Mouse (Mus musculus): ENCODE measurements around the gene Olfr194. TPM values are rescaled to one million over a fixed set of nuclear protein-coding genes. Genes with fewer than 3 reads are reported as not detected.
"Not testable (repeated sequence)": the region's sequence is repeated elsewhere in the genome, so short reads cannot be mapped to it uniquely, and the experiment has no call there.

The Olfr194 gene
- polyA plus RNA-seq (2015; fragmentation: Nextera tagmentation; extraction: Ambion mirVana) = not detected in 2 replicates

DNA sequence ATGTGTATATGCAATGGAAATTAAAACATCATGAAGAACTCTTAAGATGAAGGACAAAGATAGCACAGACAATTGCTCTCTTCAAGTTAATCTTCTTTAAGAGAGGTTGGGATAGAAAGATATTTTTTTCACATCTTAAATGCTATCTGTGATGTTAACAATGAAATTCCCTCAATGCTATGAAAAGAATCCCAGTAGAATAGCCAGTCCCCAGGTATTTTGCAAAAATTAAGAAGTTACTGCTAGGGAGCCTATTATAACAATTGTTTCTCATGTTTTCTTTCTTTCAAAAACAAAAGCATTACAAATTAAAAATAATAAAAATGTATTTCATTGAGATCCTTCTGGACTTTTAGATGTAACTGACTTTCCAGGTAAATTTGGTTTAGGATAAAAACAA is at the start of gene Olfr194:
TSS of gene Olfr194 (minus strand) at position 101 of the 400 bp plus-strand sequence.
- H3K27me3 ChIP-seq (replicated peaks; ENCODE audit: insufficient read depth, low read length) = no peaks in the 10 kb centered on the region
- H3K4me3 ChIP-seq (ENCODE audit: low read depth, low read length) = no peak within 1 kb of the TSS
- no peaks in the 10 kb centered on the region for H3K4me1 ChIP-seq (ENCODE audit: insufficient read depth, low read depth, low read length)
- no peak within 1 kb of the TSS for H3K4me2 ChIP-seq (replicated peaks; ENCODE audit: low read depth, low read length)
- H3K9ac ChIP-seq (replicated peaks; ENCODE audit: low read depth) = no peak within 1 kb of the TSS
- H3K27ac ChIP-seq (ENCODE audit: low read length) = no peak within 1 kb of the TSS
- TF ChIP-seq EP300 (IDR thresholded peaks at IDR 0.05) (no peak), CTCF (IDR thresholded peaks at IDR 0.05) (no peak)
- H3K9me3 ChIP-seq (ENCODE audit: low read length) = no peaks in the 10 kb centered on the region
- ATAC-seq (no peak), DNase-seq (ENCODE audit: low spot score) (no peak)
- H3K36me3 ChIP-seq (ENCODE audit: insufficient read depth, low read length) = no peaks in the 10 kb centered on the region

GRCm38 (mm10) chr16:59170354-59170753 is 49.5 kb upstream of the Olfr194 start, which contains the start of gene Olfr196:
Olfr196 (minus strand) TSS chr16:59170454.
- H3K36me3 ChIP-seq (ENCODE audit: insufficient read depth, low read length) = no peaks in the 10 kb centered on the region
- 51% methylated on average over 3 of the region's 3 CpGs for WGBS
- H3K27me3 ChIP-seq (replicated peaks; ENCODE audit: insufficient read depth, low read length) = no peaks in the 10 kb centered on the region
- no peak for ATAC-seq
- TF ChIP-seq EP300 (IDR thresholded peaks at IDR 0.05) = no peak
- TF ChIP-seq CTCF (IDR thresholded peaks at IDR 0.05) = no peak
- DNase-seq (ENCODE audit: low spot score) = no peak
- no peaks in the 10 kb centered on the region for H3K9me3 ChIP-seq (ENCODE audit: low read length)
- no peak within 1 kb of the TSS for H3K4me3 ChIP-seq (ENCODE audit: low read depth, low read length)
- no peak within 1 kb of the TSS for H3K9ac ChIP-seq (replicated peaks; ENCODE audit: low read depth)
- H3K27ac ChIP-seq (ENCODE audit: low read length) = no peak within 1 kb of the TSS
- H3K4me1 ChIP-seq (ENCODE audit: insufficient read depth, low read depth, low read length) = no peaks in the 10 kb centered on the region
- no peak within 1 kb of the TSS for H3K4me2 ChIP-seq (replicated peaks; ENCODE audit: low read depth, low read length)

DNA sequence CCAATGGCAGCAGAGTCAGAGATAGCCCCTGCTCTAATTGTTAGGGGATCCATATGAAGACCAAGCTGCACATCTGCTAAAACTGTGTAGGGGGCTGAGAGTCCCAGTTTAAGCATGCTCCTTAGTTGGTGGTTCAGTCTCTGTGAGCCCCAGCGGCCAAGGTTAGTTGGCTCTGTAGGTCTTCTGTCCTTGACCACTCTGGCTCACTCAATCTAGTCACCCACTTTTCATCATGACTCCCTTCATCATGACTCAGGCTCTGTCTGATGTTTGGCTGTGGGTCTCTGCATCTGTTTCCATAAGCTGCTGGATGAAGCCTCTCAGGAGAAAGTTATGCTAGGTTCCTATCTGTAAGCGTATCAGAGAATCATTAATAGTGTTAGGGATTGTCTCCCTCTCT is 31.1 kb upstream of the Olfr194 start:
- Histone ChIP-seq H3K9ac (replicated peaks; ENCODE audit: low read depth) (no peak overlapping the region), H3K27ac (ENCODE audit: low read length) (no peak overlapping the region), H3K9me3 (ENCODE audit: low read length) (no peaks in the 10 kb centered on the region), H3K4me3 (ENCODE audit: low read depth, low read length) (no peak overlapping the region), H3K36me3 (ENCODE audit: insufficient read depth, low read length) (no peaks in the 10 kb centered on the region), H3K27me3 (replicated peaks; ENCODE audit: insufficient read depth, low read length) (no peaks in the 10 kb centered on the region), H3K4me2 (replicated peaks; ENCODE audit: low read depth, low read length) (no peak overlapping the region), H3K4me1 (ENCODE audit: insufficient read depth, low read depth, low read length) (no peaks in the 10 kb centered on the region)
- WGBS = 91% methylated on average over 2 of the region's 2 CpGs
- TF ChIP-seq CTCF (IDR thresholded peaks at IDR 0.05) (no peak), EP300 (IDR thresholded peaks at IDR 0.05) (no peak)
- no peak for DNase-seq (ENCODE audit: low spot score)
- ATAC-seq = no peak

GRCm38 (mm10) chr16:59146746-59147145 is 25.9 kb upstream of the Olfr194 start, which contains the start of gene Olfr195:
Olfr195 (plus strand) TSS chr16:59147046.
- Histone ChIP-seq H3K4me2 (replicated peaks; ENCODE audit: low read depth, low read length) (no peak within 1 kb of the TSS), H3K9ac (replicated peaks; ENCODE audit: low read depth) (no peak within 1 kb of the TSS), H3K27ac (ENCODE audit: low read length) (no peak within 1 kb of the TSS), H3K4me1 (ENCODE audit: insufficient read depth, low read depth, low read length) (no peaks in the 10 kb centered on the region), H3K36me3 (ENCODE audit: insufficient read depth, low read length) (no peaks in the 10 kb centered on the region), H3K27me3 (replicated peaks; ENCODE audit: insufficient read depth, low read length) (no peaks in the 10 kb centered on the region), H3K9me3 (ENCODE audit: low read length) (no peaks in the 10 kb centered on the region), H3K4me3 (ENCODE audit: low read depth, low read length) (no peak within 1 kb of the TSS)
- 76% methylated on average over 1 of the region's 1 CpGs for WGBS
- TF ChIP-seq CTCF (IDR thresholded peaks at IDR 0.05) = no peak
- no peak for TF ChIP-seq EP300 (IDR thresholded peaks at IDR 0.05)
- ATAC-seq (no peak), DNase-seq (ENCODE audit: low spot score) (no peak)

GRCm38 (mm10) chr16:59141105-59141504 is 20.2 kb upstream of the Olfr194 start:
- H3K36me3 ChIP-seq (ENCODE audit: insufficient read depth, low read length) = no peaks in the 10 kb centered on the region
- no peaks in the 10 kb centered on the region for H3K9me3 ChIP-seq (ENCODE audit: low read length)
- DNase-seq (ENCODE audit: low spot score) = peak; percentile 13
- H3K4me2 ChIP-seq (replicated peaks; ENCODE audit: low read depth, low read length) = no peak overlapping the region
- no peak overlapping the region for H3K9ac ChIP-seq (replicated peaks; ENCODE audit: low read depth)
- H3K4me1 ChIP-seq (ENCODE audit: insufficient read depth, low read depth, low read length) = no peaks in the 10 kb centered on the region
- no peaks in the 10 kb centered on the region for H3K27me3 ChIP-seq (replicated peaks; ENCODE audit: insufficient read depth, low read length)
- ATAC-seq = no peak; the same call in 1 of the 2 replicates
- no peak overlapping the region for H3K27ac ChIP-seq (ENCODE audit: low read length)
- no peak overlapping the region for H3K4me3 ChIP-seq (ENCODE audit: low read depth, low read length)
- TF ChIP-seq CTCF (IDR thresholded peaks at IDR 0.05) (no peak), EP300 (IDR thresholded peaks at IDR 0.05) (0 out of 2 replicates have a peak, but pooled peaks have one; percentile 27)

GRCm38 (mm10) chr16:59130740-59131139 is 9.9 kb upstream of the Olfr194 start:
- H3K4me2 ChIP-seq (replicated peaks; ENCODE audit: low read depth, low read length) = no peak overlapping the region
- DNase-seq (ENCODE audit: low spot score) = no peak
- no peak overlapping the region for H3K4me3 ChIP-seq (ENCODE audit: low read depth, low read length)
- 77% methylated on average over 1 of the region's 1 CpGs for WGBS
- no peaks in the 10 kb centered on the region for H3K36me3 ChIP-seq (ENCODE audit: insufficient read depth, low read length)
- H3K27ac ChIP-seq (ENCODE audit: low read length) = no peak overlapping the region
- no peaks in the 10 kb centered on the region for H3K4me1 ChIP-seq (ENCODE audit: insufficient read depth, low read depth, low read length)
- no peaks in the 10 kb centered on the region for H3K9me3 ChIP-seq (ENCODE audit: low read length)
- no peaks in the 10 kb centered on the region for H3K27me3 ChIP-seq (replicated peaks; ENCODE audit: insufficient read depth, low read length)
- ATAC-seq = no peak
- no peak for TF ChIP-seq EP300 (IDR thresholded peaks at IDR 0.05)
- TF ChIP-seq CTCF (IDR thresholded peaks at IDR 0.05) = no peak
- H3K9ac ChIP-seq (replicated peaks; ENCODE audit: low read depth) = no peak overlapping the region

GRCm38 (mm10) chr16:59111781-59112180 is 9.1 kb downstream of the Olfr194 start, which contains the start of gene Olfr193:
Olfr193 (minus strand) TSS chr16:59111881.
- Histone ChIP-seq H3K27me3 (replicated peaks; ENCODE audit: insufficient read depth, low read length) (no peaks in the 10 kb centered on the region), H3K27ac (ENCODE audit: low read length) (no peak within 1 kb of the TSS), H3K4me1 (ENCODE audit: insufficient read depth, low read depth, low read length) (no peaks in the 10 kb centered on the region), H3K4me2 (replicated peaks; ENCODE audit: low read depth, low read length) (no peak within 1 kb of the TSS), H3K4me3 (ENCODE audit: low read depth, low read length) (no peak within 1 kb of the TSS), H3K9ac (replicated peaks; ENCODE audit: low read depth) (no peak within 1 kb of the TSS), H3K36me3 (ENCODE audit: insufficient read depth, low read length) (no peaks in the 10 kb centered on the region), H3K9me3 (ENCODE audit: low read length) (no peaks in the 10 kb centered on the region)
- TF ChIP-seq EP300 (IDR thresholded peaks at IDR 0.05) (no peak), CTCF (IDR thresholded peaks at IDR 0.05) (no peak)
- DNase-seq (ENCODE audit: low spot score) = no peak
- 81% methylated on average over 1 of the region's 1 CpGs for WGBS
- ATAC-seq = no peak

GRCm38 (mm10) chr16:59108522-59108921 is 12.3 kb downstream of the Olfr194 start:
- H3K9ac ChIP-seq (replicated peaks; ENCODE audit: low read depth); H3K4me3 ChIP-seq (ENCODE audit: low read depth, low read length); DNase-seq (ENCODE audit: low spot score); H3K36me3 ChIP-seq (ENCODE audit: insufficient read depth, low read length); H3K9me3 ChIP-seq (ENCODE audit: low read length); H3K27ac ChIP-seq (ENCODE audit: low read length); H3K4me2 ChIP-seq (replicated peaks; ENCODE audit: low read depth, low read length); H3K4me1 ChIP-seq (ENCODE audit: insufficient read depth, low read depth, low read length); H3K27me3 ChIP-seq (replicated peaks; ENCODE audit: insufficient read depth, low read length); ATAC-seq: not testable (repeated sequence)
- 30% methylated on average over 5 of the region's 5 CpGs for WGBS
